11 mouse cellular contexts compared by ENCODE assay signal in the genomic region with DNA sequence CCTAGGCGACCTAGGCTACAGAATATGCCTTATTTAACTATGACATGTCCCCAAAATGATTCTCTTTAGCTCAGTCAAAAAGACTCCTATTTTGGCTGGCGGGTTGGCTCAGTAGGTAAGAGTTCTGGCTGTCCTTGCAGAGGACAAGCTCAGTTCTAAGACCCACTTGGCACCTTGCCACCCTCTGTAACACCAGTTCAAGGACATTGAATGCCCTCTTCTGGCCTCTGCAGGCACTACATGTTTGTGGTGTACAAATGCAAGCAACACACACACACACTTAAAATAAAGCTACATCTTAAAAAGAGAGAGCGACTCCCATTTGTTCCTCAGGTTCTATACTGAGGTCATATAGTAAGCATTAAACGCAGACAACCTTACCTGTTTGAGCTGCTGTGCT. TPM values are rescaled to one million over a fixed set of nuclear protein-coding genes. Genes with fewer than 3 reads are reported as not detected.
DNase-seq lines count a peak whose midpoint lies in the region; ATAC-seq lines count a peak whose summit lies in the region.
"Had no signal": no experiment of that assay in that cellular context is flagged by ENCODE, and none has a peak within 500 bp of the region (broad histone marks: within the 10 kb centered on the region; RNA-seq: fewer than 3 reads in every experiment).

No protein-coding gene starts in this region.

- peak; percentile 25 for DNase-seq in hindbrain, embryonic 11.5 days (ENCODE audit: low spot score)
- DNase-seq in hindbrain, embryonic 10.5 days (ENCODE audit: low spot score) = no peak
- peak; percentile 16 for DNase-seq in right cerebral cortex, postnatal 14 days
- no peak for DNase-seq in right cerebral cortex, postnatal 36 days (ENCODE audit: low spot score in 2 of 2)
- peak; percentile 31 for DNase-seq in WW6 (ENCODE audit: low read depth, low spot score)
- DNase-seq in retina, postnatal 7 days (ENCODE audit: low read depth, low spot score) = peak; percentile 13
- no peak for DNase-seq in neural tube, embryonic 10.5 days (ENCODE audit: extremely low spot score, low spot score)
- DNase-seq in midbrain, embryonic 10.5 days (ENCODE audit: low spot score) = no peak
- DNase-seq: cerebellum, adult 9-11 months; lung, postnatal 14 days had no signal

- ATAC-seq in hindbrain, embryonic 11.5 days (ENCODE audit: low FRiP score) = no peak

- no peak overlapping the region for H3K27ac ChIP-seq in hindbrain, embryonic 11.5 days (ENCODE audit: low read depth, low read length)
- no peak overlapping the region for H3K27ac ChIP-seq in hindbrain, embryonic 10.5 days
- no peak overlapping the region for H3K27ac ChIP-seq in midbrain, embryonic 10.5 days (replicated peaks)
- H3K27ac ChIP-seq: neural tube, embryonic 15.5 days had no signal

- no peak overlapping the region for H3K4me2 ChIP-seq in hindbrain, embryonic 11.5 days (replicated peaks; ENCODE audit: low read depth, low read length)
- H3K4me2 ChIP-seq: neural tube, embryonic 15.5 days had no signal

- H3K27me3 ChIP-seq in hindbrain, embryonic 11.5 days (ENCODE audit: control insufficient read depth, insufficient read depth, low read length) = no peaks in the 10 kb centered on the region
- H3K27me3 ChIP-seq in hindbrain, embryonic 10.5 days (ENCODE audit: insufficient read depth, poor library complexity, severe bottlenecking) = no peaks in the 10 kb centered on the region
- no peaks in the 10 kb centered on the region for H3K27me3 ChIP-seq in midbrain, embryonic 10.5 days (ENCODE audit: low read depth, poor library complexity, severe bottlenecking)
- H3K27me3 ChIP-seq: neural tube, embryonic 15.5 days had no signal

- H3K4me3 ChIP-seq in hindbrain, embryonic 11.5 days (ENCODE audit: low read depth, low read length) = no peak overlapping the region
- no peak overlapping the region for H3K4me3 ChIP-seq in hindbrain, embryonic 10.5 days
- H3K4me3 ChIP-seq in midbrain, embryonic 10.5 days = no peak overlapping the region
- H3K4me3 ChIP-seq: neural tube, embryonic 15.5 days had no signal

- H3K4me1 ChIP-seq in hindbrain, embryonic 11.5 days (replicated peaks; ENCODE audit: control insufficient read depth, insufficient read depth, low read length) = no peaks in the 10 kb centered on the region
- H3K4me1 ChIP-seq in hindbrain, embryonic 10.5 days (replicated peaks) = no peaks in the 10 kb centered on the region
- no peaks in the 10 kb centered on the region for H3K4me1 ChIP-seq in midbrain, embryonic 10.5 days
- H3K4me1 ChIP-seq: neural tube, embryonic 15.5 days had no signal

- 98% methylated on average over 4 of the region's 4 CpGs for WGBS in hindbrain, embryonic 11.5 days
- 92% methylated on average over 4 of the region's 4 CpGs for WGBS in hindbrain, embryonic 10.5 days
- WGBS in midbrain, embryonic 10.5 days = 90% methylated on average over 4 of the region's 4 CpGs

- no peak overlapping the region for H3K9ac ChIP-seq in hindbrain, embryonic 11.5 days (ENCODE audit: low read depth, low read length)
- H3K9ac ChIP-seq: neural tube, embryonic 15.5 days had no signal

- peaks cover 22% of the 10 kb centered on the region for H3K36me3 ChIP-seq in hindbrain, embryonic 11.5 days (ENCODE audit: control insufficient read depth, insufficient read depth, low read length)
- H3K36me3 ChIP-seq in hindbrain, embryonic 10.5 days = peaks cover 93% of the 10 kb centered on the region
- peaks cover 95% of the 10 kb centered on the region for H3K36me3 ChIP-seq in midbrain, embryonic 10.5 days
- H3K36me3 ChIP-seq: neural tube, embryonic 15.5 days had no signal

- H3K9me3 ChIP-seq in hindbrain, embryonic 11.5 days (ENCODE audit: control insufficient read depth, low read length) = no peaks in the 10 kb centered on the region
- no peaks in the 10 kb centered on the region for H3K9me3 ChIP-seq in hindbrain, embryonic 10.5 days
- no peaks in the 10 kb centered on the region for H3K9me3 ChIP-seq in midbrain, embryonic 10.5 days (replicated peaks)
- H3K9me3 ChIP-seq: neural tube, embryonic 15.5 days had no signal

RNA-seq across cellular contexts. Expression of a gene that starts 16.2 kb away (rescaled TPM):
- 34.0 and 40.2 TPM in 2 replicates for polyA plus RNA-seq in hindbrain, embryonic 11.5 days (2014; fragmentation: Nextera tagmentation; extraction: Ambion mirVana)
- 31.4 and 39.4 TPM in 2 replicates for polyA plus RNA-seq in hindbrain, embryonic 10.5 days (2016; fragmentation: Nextera tagmentation; extraction: Ambion mirVana)
- polyA plus RNA-seq in midbrain, embryonic 10.5 days (2016; fragmentation: Nextera tagmentation; extraction: Ambion mirVana) = 38.3 and 40.4 TPM in 2 replicates

RNA-seq across cellular contexts. Expression of a gene that starts 38.6 kb away (rescaled TPM):
- polyA plus RNA-seq in hindbrain, embryonic 11.5 days (2014; fragmentation: Nextera tagmentation; extraction: Ambion mirVana) = 9.3 and 9.8 TPM in 2 replicates
- polyA plus RNA-seq in hindbrain, embryonic 10.5 days (2016; fragmentation: Nextera tagmentation; extraction: Ambion mirVana) = 9.3 and 9.4 TPM in 2 replicates
- polyA plus RNA-seq in midbrain, embryonic 10.5 days (2016; fragmentation: Nextera tagmentation; extraction: Ambion mirVana) = 9.5 and 10.4 TPM in 2 replicates

Comparison
In these comparisons a context has a peak if more than half of its experiments do, and no peak if none do; other contexts are left out.
1. DNase-seq: peak in hindbrain, embryonic 11.5 days (single experiment), right cerebral cortex, postnatal 14 days (single experiment), WW6 (single experiment) and retina, postnatal 7 days (single experiment); none in hindbrain, embryonic 10.5 days (single experiment), right cerebral cortex, postnatal 36 days (0 of 2), neural tube, embryonic 10.5 days (single experiment) and midbrain, embryonic 10.5 days (single experiment).